Mouse (Mus musculus) 3134 (cell line): ENCODE data around the gene Cldn34b1.
"Not testable (repeated sequence)": the region's sequence is repeated elsewhere in the genome, so short reads cannot be mapped to it uniquely, and the experiment has no call there.

Experiments used
- DNase-seq: peaks from one replicate; pipeline ENCODE4 v3.0.0-alpha.2; 2011; ENCODE audit warnings: low spot score; ENCODE audit not compliant: insufficient read length; ENCODE audit errors: extremely low read depth

Cldn34b1 gene

GRCm38 (mm10) chrX:154890167-154890566 is at the start of gene Cldn34b1:
TSS of gene Cldn34b1 (minus strand) at chrX:154890267.
- not testable (repeated sequence) for DNase-seq

- not testable (repeated sequence) for DNase-seq
These were observed 45.8 kb upstream of the Cldn34b1 start, which contains the start of gene Magea6 for GRCm38 (mm10) chrX:154935887-154936286. TSS of gene Magea6 (minus strand) at chrX:154935987.
